Mouse (Mus musculus) gastrocnemius, adult 18-20 months (tissue): ENCODE measurements around the gene Hat1. TPM values are rescaled to one million over a fixed set of nuclear protein-coding genes. Genes with fewer than 3 reads are reported as not detected.

Experiments used
- DNase-seq: peaks from one replicate; pipeline ENCODE4 v3.0.0; 2021; ENCODE audit warnings: low spot score
- total RNA-seq, 2 experiments: library from RNA; stranded (reverse); gene quantifications; 2 replicates each; pipeline ENCODE4 v1.2.3; 2021

Gene Hat1
- total RNA-seq, 2 experiments from 2014 or later = 16.7 to 18.4 TPM

- DNase-seq = peak; percentile 70
These were observed 14.2 kb upstream of the Hat1 start for GRCm38 (mm10) chr2:71374275-71375155.

GRCm38 (mm10) chr2:71376433-71376906 is 12.3 kb upstream of the Hat1 start:
- DNase-seq = no peak

- no peak for DNase-seq
These were observed 11.3 kb upstream of the Hat1 start for GRCm38 (mm10) chr2:71377426-71377825.

- DNase-seq = no peak
These were observed 6.8 kb upstream of the Hat1 start for GRCm38 (mm10) chr2:71381962-71382361.

- DNase-seq = no peak
These were observed 4.9 kb upstream of the Hat1 start for GRCm38 (mm10) chr2:71383890-71384289.

GRCm38 (mm10) chr2:71387766-71388165 is 992 bp upstream of the Hat1 start:
- DNase-seq = no peak

GRCm38 (mm10) chr2:71389864-71390263 is 1.1 kb downstream of the Hat1 start:
- DNase-seq = no peak

- DNase-seq = no peak
These were observed 16.9 kb downstream of the Hat1 start for GRCm38 (mm10) chr2:71405613-71406012.

- DNase-seq = no peak
These were observed 30.1 kb downstream of the Hat1 start for GRCm38 (mm10) chr2:71418760-71419280.

GRCm38 (mm10) chr2:71419408-71419807 is 30.6 kb downstream of the Hat1 start:
- DNase-seq = no peak

- DNase-seq = no peak
These were observed 32.2 kb downstream of the Hat1 start for GRCm38 (mm10) chr2:71420895-71421425.

GRCm38 (mm10) chr2:71424545-71424944 is 35.8 kb downstream of the Hat1 start:
- DNase-seq = no peak

GRCm38 (mm10) chr2:71435440-71435839 is 46.7 kb downstream of the Hat1 start:
- DNase-seq = no peak

GRCm38 (mm10) chr2:71443376-71443775 is 54.6 kb downstream of the Hat1 start:
- DNase-seq = no peak

GRCm38 (mm10) chr2:71445536-71446196 is 56.9 kb downstream of the Hat1 start:
- DNase-seq = no peak

- no peak for DNase-seq
These were observed 60.8 kb downstream of the Hat1 start for GRCm38 (mm10) chr2:71449604-71450003.

- no peak for DNase-seq
These were observed 63.0 kb downstream of the Hat1 start for GRCm38 (mm10) chr2:71451761-71452160.

GRCm38 (mm10) chr2:71453161-71453916 is 64.6 kb downstream of the Hat1 start, which contains the start of gene Metap1d:
TSS of gene Metap1d (plus strand) at chr2:71453276.
- peak; percentile 93 for DNase-seq

GRCm38 (mm10) chr2:71453917-71454260 is 65.1 kb downstream of the Hat1 start:
- DNase-seq = no peak

GRCm38 (mm10) chr2:71458624-71459023 is 69.9 kb downstream of the Hat1 start:
- no peak for DNase-seq

- no peak for DNase-seq
These were observed 70.9 kb downstream of the Hat1 start for GRCm38 (mm10) chr2:71459659-71460058.
